Mouse (Mus musculus) megakaryocyte, embryonic 14.5 days (primary cell): ENCODE results near the gene Lima1.

Source experiments
- FLI1 ChIP-seq: IDR thresholded peaks from 2 replicates; pipeline ENCODE4 v1.6.1; 2012; ENCODE audit warnings: low read length, inconsistent platforms, mixed read lengths
- GATA1 ChIP-seq: IDR thresholded peaks from 3 replicates; pipeline ENCODE4 v1.6.1; 2012; ENCODE audit warnings: mixed read lengths, low read length, inconsistent platforms, borderline replicate concordance

DNA sequence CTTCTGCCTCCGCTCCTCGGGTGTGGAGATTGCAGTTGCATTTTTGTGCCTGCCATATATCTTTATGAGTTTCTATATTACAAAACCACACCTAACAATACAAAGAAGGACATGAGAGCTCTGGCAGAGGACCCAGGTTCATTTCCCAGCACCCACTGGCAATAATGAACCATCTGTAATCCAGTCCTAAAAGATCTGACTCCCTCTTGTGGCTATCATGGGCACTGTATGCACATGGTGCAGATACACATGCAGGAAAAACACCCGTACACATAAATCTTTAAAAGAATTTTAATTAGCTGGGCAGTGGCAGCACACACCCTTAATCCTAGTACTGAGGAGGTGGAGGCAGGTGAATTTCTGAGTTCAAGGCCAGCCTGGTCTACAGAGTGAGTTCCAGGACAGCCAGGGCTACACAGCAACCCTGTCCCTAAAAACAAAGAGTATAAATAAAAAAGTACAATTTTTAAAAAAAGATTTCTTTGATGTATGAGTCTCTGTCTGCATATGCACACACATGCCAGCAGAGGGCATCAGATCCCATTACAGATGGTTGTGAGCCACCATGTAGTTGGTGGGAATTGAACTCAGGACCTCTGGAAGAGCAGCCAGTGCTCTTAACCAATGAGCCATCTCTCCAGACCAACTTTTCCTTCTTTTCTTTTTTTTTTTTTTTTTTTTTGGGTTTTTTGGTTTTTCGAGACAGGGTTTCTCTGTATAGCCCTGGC, 146.0 kb downstream of the Lima1 start:
- no peak for TF ChIP-seq GATA1
- TF ChIP-seq FLI1: no peak
